Mouse (Mus musculus) liver, adult 2 months (tissue): ENCODE data around the gene Gatb. TPM values are rescaled to one million over a fixed set of nuclear protein-coding genes. Genes with fewer than 3 reads are reported as not detected.

ENCODE experiments used
- DNase-seq: peaks from one replicate; pipeline ENCODE4 v3.0.0-alpha.2; 2011; ENCODE audit warnings: low read depth, low spot score; ENCODE audit errors: extremely low read depth
- H3K27ac ChIP-seq: fragments of 200-500 bp; replicated peaks from 2 replicates; pipeline ENCODE4 v1.5.1; 2012; ENCODE audit warnings: low read depth, mild to moderate bottlenecking, control low read depth, inconsistent platforms, low read length; ENCODE audit not compliant: insufficient read depth
- H3K27me3 ChIP-seq: fragments of 200-500 bp; 2 replicates; pipeline ENCODE4 v1.6.1; 2012; ENCODE audit warnings: mild to moderate bottlenecking, moderate library complexity, low read length, inconsistent platforms; ENCODE audit not compliant: control insufficient read depth, insufficient read depth
- H3K36me3 ChIP-seq: fragments of 200-500 bp; 2 replicates; pipeline ENCODE4 v1.6.1; 2012; ENCODE audit warnings: low read length, inconsistent platforms; ENCODE audit not compliant: control insufficient read depth, insufficient read depth
- H3K4me1 ChIP-seq: fragments of 200-500 bp; 2 replicates; pipeline ENCODE4 v1.6.1; 2011; ENCODE audit warnings: low read length; ENCODE audit not compliant: control insufficient read depth, insufficient read depth
- H3K4me3 ChIP-seq: fragments of 200-500 bp; 2 replicates; pipeline ENCODE4 v1.5.1; 2011; ENCODE audit warnings: low read depth, mild to moderate bottlenecking, control low read depth, low read length, moderate library complexity; ENCODE audit not compliant: insufficient read depth
- H3K79me2 ChIP-seq: fragments of 200-500 bp; 2 replicates; pipeline ENCODE4 v1.6.1; 2012; ENCODE audit warnings: inconsistent platforms, mild to moderate bottlenecking, low read length, moderate library complexity; ENCODE audit not compliant: control insufficient read depth, insufficient read depth
- H3K9ac ChIP-seq: fragments of 200-500 bp; 2 replicates; pipeline ENCODE4 v1.6.1; 2012; ENCODE audit warnings: low read depth, mild to moderate bottlenecking, control low read depth, inconsistent platforms, low read length
- CTCF ChIP-seq: fragments of 200-500 bp; IDR thresholded peaks from 2 replicates; pipeline ENCODE4 v1.5.1; 2011; ENCODE audit warnings: low read depth, low read length, control low read depth
- POLR2A ChIP-seq: fragments of 200-500 bp; IDR thresholded peaks from 2 replicates; pipeline ENCODE4 v1.6.1; 2011; ENCODE audit warnings: low read length, control low read depth; ENCODE audit not compliant: insufficient read depth; ENCODE audit errors: extremely low read depth
- WGBS: fragments of 180-500 bp; shearing (Covaris S2); methylation state at CpG from one replicate; pipeline ENCODE4 v1.1.7; 2018; 5-methylcytosine and 5-hydroxymethylcytosine counted together
- polyA plus RNA-seq: library from polyadenylated mRNA; depleted of rRNA; stranded (reverse); fragments of >200 nt; gene quantifications from 2 replicates; pipeline ENCODE4 v1.2.3, GENCODE M21; 2012
- total RNA-seq: library from RNA; depleted of rRNA; stranded (reverse); fragments of >200 nt; gene quantifications from 2 replicates; pipeline ENCODE4 v1.2.3, GENCODE M21; 2014

Gene Gatb
- total and polyA plus RNA-seq, 2 experiments, result 17.1 to 39.5 TPM

GRCm38 (mm10) chr3:85635591-85635990, 61.7 kb downstream of the Gatb start:
- no peak for DNase-seq
- Histone ChIP-seq H3K4me1 (no peaks in the 10 kb centered on the region), H3K27me3 (no peaks in the 10 kb centered on the region), H3K79me2 (no peaks in the 10 kb centered on the region), H3K4me3 (no peak overlapping the region), H3K27ac (no peak overlapping the region), H3K9ac (no peak overlapping the region), H3K36me3 (peaks cover 15% of the 10 kb centered on the region; the same call in 1 of the 2 replicates)
- WGBS, result 92% methylated on average over 2 of the region's 2 CpGs
- TF ChIP-seq POLR2A (no peak), CTCF (no peak)

GRCm38 (mm10) chr3:85636716-85637447, 63.0 kb downstream of the Gatb start:
- H3K4me3 ChIP-seq, result no peak overlapping the region
- H3K27ac ChIP-seq, result no peak overlapping the region
- H3K79me2 ChIP-seq, result no peaks in the 10 kb centered on the region
- peaks cover 15% of the 10 kb centered on the region; the same call in 1 of the 2 replicates for H3K36me3 ChIP-seq
- WGBS, result 95% methylated on average over 5 of the region's 5 CpGs
- H3K27me3 ChIP-seq, result no peaks in the 10 kb centered on the region
- H3K9ac ChIP-seq, result no peak overlapping the region
- H3K4me1 ChIP-seq, result no peaks in the 10 kb centered on the region
- TF ChIP-seq CTCF (no peak), POLR2A (no peak)
- no peak for DNase-seq

GRCm38 (mm10) chr3:85641751-85642150, 67.8 kb downstream of the Gatb start:
- no peak for DNase-seq
- Histone ChIP-seq H3K9ac (no peak overlapping the region), H3K27me3 (no peaks in the 10 kb centered on the region), H3K27ac (no peak overlapping the region), H3K36me3 (peaks cover 8% of the 10 kb centered on the region; the same call in 1 of the 2 replicates), H3K4me1 (no peaks in the 10 kb centered on the region), H3K4me3 (no peak overlapping the region), H3K79me2 (no peaks in the 10 kb centered on the region)
- WGBS, result 93% methylated on average over 3 of the region's 3 CpGs
- no peak for TF ChIP-seq CTCF
- no peak for TF ChIP-seq POLR2A

- Histone ChIP-seq H3K27ac (no peak overlapping the region), H3K36me3 (no peaks in the 10 kb centered on the region; the same call in 1 of the 2 replicates), H3K9ac (no peak overlapping the region), H3K79me2 (no peaks in the 10 kb centered on the region), H3K4me3 (no peak overlapping the region), H3K4me1 (no peaks in the 10 kb centered on the region), H3K27me3 (no peaks in the 10 kb centered on the region)
- TF ChIP-seq POLR2A (no peak), CTCF (no peak)
- WGBS, result 100% methylated on average over 3 of the region's 3 CpGs
- no peak for DNase-seq
Measured at GRCm38 (mm10) chr3:85644814-85645213, 70.9 kb downstream of the Gatb start.

GRCm38 (mm10) chr3:85645517-85646004, 71.6 kb downstream of the Gatb start:
- TF ChIP-seq CTCF, result no peak
- TF ChIP-seq POLR2A, result no peak
- WGBS, result 93% methylated on average over 7 of the region's 7 CpGs

DNA sequence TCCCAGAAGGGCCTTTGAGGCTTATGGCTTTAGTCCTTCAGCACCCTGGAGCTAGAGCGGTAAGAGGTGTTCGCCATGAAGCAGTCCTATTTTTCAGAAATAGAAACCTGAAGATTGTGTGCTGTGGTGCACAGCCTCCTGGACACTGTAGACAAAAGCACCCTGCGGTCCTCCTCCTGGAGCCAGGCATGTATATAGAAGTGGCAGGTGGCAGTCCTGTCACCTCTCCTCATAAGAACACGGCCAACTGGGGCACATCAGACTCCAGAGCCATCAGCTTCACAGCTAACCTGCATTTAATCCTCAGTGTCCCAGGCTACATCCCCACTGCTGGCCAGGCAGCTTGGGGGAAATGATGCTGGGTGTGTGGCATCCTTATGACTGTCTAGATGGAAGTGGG, 75.3 kb downstream of the Gatb start:
- H3K4me3 ChIP-seq, result no peak overlapping the region
- no peak overlapping the region for H3K9ac ChIP-seq
- 95% methylated on average over 4 of the region's 4 CpGs for WGBS
- H3K27ac ChIP-seq, result no peak overlapping the region
- H3K36me3 ChIP-seq, result peaks cover 6% of the 10 kb centered on the region
- DNase-seq, result no peak
- no peaks in the 10 kb centered on the region for H3K4me1 ChIP-seq
- no peak for TF ChIP-seq CTCF
- TF ChIP-seq POLR2A, result no peak
- H3K27me3 ChIP-seq, result no peaks in the 10 kb centered on the region
- no peaks in the 10 kb centered on the region for H3K79me2 ChIP-seq

More at GRCm38 (mm10) chr3:85645517-85646004, 71.6 kb downstream of the Gatb start:
- H3K79me2 ChIP-seq, result no peaks in the 10 kb centered on the region
- no peak for DNase-seq
- H3K27me3 ChIP-seq, result no peaks in the 10 kb centered on the region
- no peak overlapping the region for H3K9ac ChIP-seq
- H3K36me3 ChIP-seq, result no peaks in the 10 kb centered on the region; the same call in 1 of the 2 replicates
- H3K27ac ChIP-seq, result no peak overlapping the region
- H3K4me1 ChIP-seq, result no peaks in the 10 kb centered on the region
- H3K4me3 ChIP-seq, result no peak overlapping the region
